Mouse (Mus musculus) spleen, adult 2 months (tissue): ENCODE measurements around the gene Tescl. TPM values are rescaled to one million over a fixed set of nuclear protein-coding genes. Genes with fewer than 3 reads are reported as not detected.

Experiments
- DNase-seq, 2 experiments: peaks; one replicate each; pipeline versions ENCODE4 v3.0.0 to v3.0.0-alpha.2; 2012 to 2021; ENCODE audit warnings: low spot score in 2 of 2, low read depth in 1 of 2
- H3K27ac ChIP-seq: fragments of 200-500 bp; 2 replicates; pipeline ENCODE4 v1.5.1; 2012; ENCODE audit warnings: low read length, inconsistent platforms; ENCODE audit not compliant: insufficient read depth
- H3K27me3 ChIP-seq: fragments of 200-500 bp; 2 replicates; pipeline ENCODE4 v1.6.1; 2012; ENCODE audit warnings: mild to moderate bottlenecking, moderate library complexity, low read length, inconsistent platforms; ENCODE audit not compliant: control insufficient read depth, insufficient read depth
- H3K36me3 ChIP-seq: fragments of 200-500 bp; 2 replicates; pipeline ENCODE4 v1.6.1; 2012; ENCODE audit warnings: mild to moderate bottlenecking, low read length, inconsistent platforms; ENCODE audit not compliant: control insufficient read depth, insufficient read depth
- H3K4me1 ChIP-seq: fragments of 200-500 bp; 2 replicates; pipeline ENCODE4 v1.6.1; 2011; ENCODE audit warnings: inconsistent platforms; ENCODE audit not compliant: control insufficient read depth, insufficient read depth, insufficient read length
- H3K4me3 ChIP-seq: fragments of 200-500 bp; 2 replicates; pipeline ENCODE4 v1.5.1; 2011; ENCODE audit warnings: mild to moderate bottlenecking, inconsistent platforms; ENCODE audit not compliant: insufficient read depth, insufficient read length; ENCODE audit errors: extremely low read depth
- CTCF ChIP-seq: fragments of 200-500 bp; IDR thresholded peaks from 2 replicates; pipeline ENCODE4 v1.5.1; 2011; ENCODE audit warnings: mild to moderate bottlenecking, inconsistent platforms; ENCODE audit not compliant: insufficient read depth, insufficient read length, insufficient replicate concordance; ENCODE audit errors: extremely low read depth
- POLR2A ChIP-seq: fragments of 200-500 bp; IDR thresholded peaks from 2 replicates; pipeline ENCODE4 v1.6.1; 2011; ENCODE audit warnings: low read depth, low read length, inconsistent platforms
- WGBS: fragments of 180-500 bp; shearing (Covaris S2); methylation state at CpG from one replicate; pipeline ENCODE4 v1.1.7; 2018; 5-methylcytosine and 5-hydroxymethylcytosine counted together
- polyA plus RNA-seq: library from polyadenylated mRNA; depleted of rRNA; stranded (reverse); fragments of >200 nt; gene quantifications from 2 replicates; pipeline ENCODE4 v1.2.3, GENCODE M21; 2012

The Tescl gene
- polyA plus RNA-seq, 1 experiment: 0.26 TPM

DNA sequence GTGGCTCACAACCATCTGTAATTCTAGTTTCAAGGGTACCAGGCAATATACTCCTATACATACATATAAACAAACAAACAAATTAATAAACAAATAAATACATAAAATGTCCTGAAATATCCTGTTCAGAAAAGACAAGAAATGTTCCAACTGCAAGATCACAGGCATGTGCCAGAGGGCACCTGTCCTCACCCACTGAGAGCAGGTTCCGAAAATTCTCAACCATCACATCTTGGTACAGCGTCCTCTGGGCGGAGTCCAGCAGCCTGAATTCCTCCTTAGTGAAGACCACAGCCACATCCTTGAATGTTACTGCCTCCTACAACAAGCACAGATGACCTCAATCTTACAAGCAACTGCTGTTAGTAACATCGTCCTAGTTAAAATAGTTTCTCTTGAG is 39.0 kb downstream of the Tescl start:
- no peak for TF ChIP-seq CTCF
- TF ChIP-seq POLR2A: no peak
- WGBS: 92% methylated on average over 4 of the region's 4 CpGs
- Histone ChIP-seq H3K27ac (no peak overlapping the region), H3K4me1 (0 out of 2 replicates have a peak, but pooled peaks cover 4% of the 10 kb centered on the region), H3K36me3 (peaks cover 18% of the 10 kb centered on the region), H3K27me3 (no peaks in the 10 kb centered on the region), H3K4me3 (no peak overlapping the region)
- no peak for DNase-seq

DNA sequence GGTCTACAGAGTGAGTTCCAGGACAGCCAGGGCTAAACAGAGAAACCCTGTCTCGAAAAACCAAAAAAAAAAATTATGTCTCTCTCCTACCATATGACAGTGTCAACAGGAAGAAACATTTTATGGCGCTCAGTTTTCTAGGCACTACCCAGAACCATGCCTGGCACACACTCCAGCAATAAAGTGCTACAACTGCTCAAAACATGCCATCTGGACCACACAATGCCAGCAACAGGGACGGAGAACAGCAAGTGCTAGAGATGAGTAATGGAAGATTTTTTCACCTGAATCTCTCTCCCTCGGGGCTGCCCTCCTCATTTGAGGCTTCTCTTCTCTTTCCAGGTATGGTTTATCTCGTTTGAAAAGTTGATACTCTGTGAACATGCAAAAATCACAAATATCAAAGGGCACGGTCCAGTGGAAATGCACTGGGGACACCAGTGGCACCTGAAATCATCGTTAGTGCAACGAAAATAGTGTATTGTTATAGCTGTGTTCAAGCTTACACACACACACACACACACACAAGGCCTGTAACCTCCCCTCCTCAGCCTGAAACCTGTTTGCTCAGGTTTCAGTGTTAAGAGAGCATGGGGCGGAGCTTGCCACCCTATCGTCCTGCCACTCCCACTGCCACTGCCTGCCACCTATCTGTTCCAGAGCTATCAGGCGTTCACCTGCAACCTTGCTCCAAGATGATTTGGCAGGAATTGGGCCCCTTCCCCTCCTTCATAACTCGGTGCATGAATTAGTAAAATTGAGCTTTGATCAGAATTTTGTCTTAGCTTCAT is 40.5 kb downstream of the Tescl start:
- Histone ChIP-seq H3K27me3 (no peaks in the 10 kb centered on the region), H3K36me3 (peaks cover 18% of the 10 kb centered on the region), H3K4me1 (0 out of 2 replicates have a peak, but pooled peaks cover under 1% of the 10 kb centered on the region), H3K27ac (no peak overlapping the region), H3K4me3 (no peak overlapping the region)
- TF ChIP-seq POLR2A (no peak), CTCF (no peak)
- DNase-seq: no peak
- WGBS: 90% methylated on average over 12 of the region's 12 CpGs

DNA sequence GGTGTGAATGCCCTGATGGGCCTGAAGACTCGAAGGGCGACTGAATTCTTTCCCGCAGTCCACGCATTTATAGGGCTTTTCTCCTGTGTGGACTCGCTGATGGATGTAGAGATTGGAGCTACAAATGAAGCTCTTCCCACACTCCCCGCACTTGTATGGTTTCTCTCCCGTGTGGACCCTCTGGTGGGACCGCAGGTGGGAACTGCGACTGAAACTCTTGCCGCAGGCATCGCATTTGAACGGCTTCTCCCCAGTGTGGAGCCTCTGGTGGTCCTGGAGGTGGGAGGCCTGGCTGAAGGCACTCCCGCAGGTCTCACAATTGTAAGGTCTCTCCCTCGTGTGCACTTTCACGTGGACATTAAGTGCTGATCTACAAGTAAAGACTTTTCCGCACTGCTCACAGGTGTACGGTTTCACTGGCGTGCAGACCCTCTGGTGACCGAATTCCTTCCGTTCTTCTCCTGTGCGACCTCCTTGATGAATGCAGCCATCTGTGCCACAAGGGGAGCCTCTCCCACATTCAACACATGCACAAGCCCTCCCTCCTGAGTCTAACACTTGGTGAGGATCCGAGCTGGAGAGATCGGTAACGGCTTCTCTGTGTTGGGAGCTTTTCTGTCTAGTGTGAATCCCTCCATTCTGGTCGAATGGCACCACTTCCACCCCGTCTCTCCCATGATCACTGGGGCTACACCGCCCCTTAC is 42.2 kb downstream of the Tescl start:
- 94% methylated on average over 27 of the region's 27 CpGs for WGBS
- TF ChIP-seq CTCF: no peak
- TF ChIP-seq POLR2A: no peak
- DNase-seq: no peak
- no peaks in the 10 kb centered on the region for H3K4me1 ChIP-seq
- no peak overlapping the region for H3K4me3 ChIP-seq
- no peaks in the 10 kb centered on the region for H3K27me3 ChIP-seq
- H3K27ac ChIP-seq: no peak overlapping the region
- peaks cover 18% of the 10 kb centered on the region for H3K36me3 ChIP-seq

DNA sequence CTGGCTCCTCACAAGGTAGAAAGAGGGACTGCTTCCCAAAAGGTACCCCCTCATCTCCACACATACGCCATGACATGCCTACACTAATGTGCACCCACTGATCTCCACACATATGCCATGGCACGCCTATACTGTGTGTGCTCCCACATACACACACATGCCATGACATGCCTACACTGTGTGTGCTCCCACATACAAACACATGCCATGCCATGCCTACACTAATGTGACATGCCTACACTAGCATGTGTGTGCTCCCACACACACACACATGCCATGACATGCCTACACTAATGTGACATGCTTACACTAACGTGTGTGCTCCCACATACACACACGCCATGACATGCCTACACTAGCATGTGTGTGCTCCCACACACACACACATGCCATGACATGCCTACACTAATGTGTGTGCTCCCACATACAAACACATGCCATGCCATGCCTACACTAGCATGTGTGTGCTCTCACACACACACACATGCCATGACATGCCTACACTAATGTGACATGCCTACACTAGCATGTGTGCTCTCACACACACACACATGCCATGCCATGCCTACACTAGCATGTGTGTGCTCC is 43.5 kb downstream of the Tescl start:
- Histone ChIP-seq H3K36me3 (peaks cover 17% of the 10 kb centered on the region), H3K4me3 (no peak overlapping the region), H3K27me3 (no peaks in the 10 kb centered on the region), H3K4me1 (no peaks in the 10 kb centered on the region), H3K27ac (no peak overlapping the region)
- TF ChIP-seq CTCF (no peak), POLR2A (no peak)
- no peak for DNase-seq
- 94% methylated on average over 4 of the region's 4 CpGs for WGBS

DNA sequence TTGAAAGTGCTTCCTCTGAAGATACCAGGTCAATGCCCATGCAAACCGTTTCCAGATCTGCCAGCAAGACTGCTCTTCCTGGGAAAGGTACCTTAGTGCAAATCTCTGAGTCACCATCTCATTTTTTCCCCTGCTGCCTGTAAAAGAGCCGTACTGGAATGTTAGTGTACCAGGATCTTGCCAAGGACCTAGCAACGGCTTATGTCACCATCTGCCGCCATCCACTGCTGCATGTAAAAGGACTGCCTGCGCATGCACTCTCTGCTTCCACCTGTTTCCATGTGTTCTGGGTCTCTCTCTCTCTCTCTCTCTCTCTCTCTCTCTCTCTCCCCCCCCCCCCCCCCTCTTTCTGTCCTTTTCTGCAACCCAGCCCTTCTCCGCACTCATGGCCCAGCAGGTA is 45.2 kb downstream of the Tescl start:
- H3K27ac ChIP-seq: no peak overlapping the region
- 92% methylated on average over 6 of the region's 6 CpGs for WGBS
- H3K36me3 ChIP-seq: peaks cover 12% of the 10 kb centered on the region
- TF ChIP-seq CTCF (no peak), POLR2A (no peak)
- no peak overlapping the region for H3K4me3 ChIP-seq
- no peaks in the 10 kb centered on the region for H3K27me3 ChIP-seq
- no peaks in the 10 kb centered on the region for H3K4me1 ChIP-seq
- no peak for DNase-seq

DNA sequence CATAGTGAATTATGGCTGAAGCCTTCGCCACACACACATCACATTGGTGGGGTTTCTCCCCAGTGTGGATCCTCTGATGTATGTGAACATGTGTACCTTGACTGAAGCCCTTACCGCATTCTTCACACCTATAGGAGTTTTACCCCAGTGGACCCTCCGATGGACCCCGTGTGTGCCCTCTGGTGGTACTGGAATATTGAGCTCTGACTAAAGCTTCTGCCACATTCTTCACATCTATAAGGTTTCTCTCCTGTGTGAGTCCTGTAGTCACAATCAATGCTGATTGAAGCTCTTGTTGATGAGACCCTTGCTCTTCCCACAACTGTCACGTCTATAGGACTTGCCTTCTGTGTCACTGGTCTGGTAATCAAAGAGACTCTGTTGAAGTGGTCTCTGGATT is 46.1 kb downstream of the Tescl start:
- Histone ChIP-seq H3K27me3 (no peaks in the 10 kb centered on the region), H3K4me3 (no peak overlapping the region), H3K36me3 (peaks cover 10% of the 10 kb centered on the region), H3K4me1 (no peaks in the 10 kb centered on the region), H3K27ac (no peak overlapping the region)
- WGBS: 84% methylated on average over 5 of the region's 5 CpGs
- DNase-seq: no peak
- no peak for TF ChIP-seq POLR2A
- no peak for TF ChIP-seq CTCF

DNA sequence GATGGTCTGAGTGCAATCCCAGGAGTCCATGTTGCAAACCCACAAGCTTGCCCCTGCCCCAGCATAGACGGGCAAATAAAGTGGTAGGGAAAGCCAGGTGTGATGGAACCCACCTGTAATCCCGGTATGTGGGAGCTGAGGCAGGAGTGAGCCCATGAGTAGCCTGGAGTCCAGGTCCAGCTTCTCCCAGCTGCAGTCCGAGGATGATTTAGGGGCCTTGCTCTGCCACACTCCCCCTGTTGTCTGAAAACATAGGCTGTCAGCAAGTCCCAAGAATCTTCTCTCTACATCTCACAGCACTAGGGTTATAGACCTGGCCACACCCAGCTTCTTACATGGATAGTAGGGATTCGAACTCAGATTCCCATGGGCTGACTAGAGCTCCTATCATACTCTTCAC is 46.8 kb downstream of the Tescl start:
- Histone ChIP-seq H3K4me3 (no peak overlapping the region), H3K27ac (no peak overlapping the region), H3K27me3 (no peaks in the 10 kb centered on the region), H3K36me3 (peaks cover 6% of the 10 kb centered on the region), H3K4me1 (no peaks in the 10 kb centered on the region)
- no peak for DNase-seq
- 71% methylated on average over 4 of the region's 4 CpGs for WGBS
- TF ChIP-seq CTCF (no peak), POLR2A (no peak)
